Mouse (Mus musculus) brown adipose tissue, adult 24 weeks (tissue): ENCODE results near the gene Snx1. TPM values are rescaled to one million over a fixed set of nuclear protein-coding genes. Genes with fewer than 3 reads are reported as not detected.

Experiments used
- H3K27ac ChIP-seq: fragments of 200-500 bp; replicated peaks from 2 replicates; pipeline ENCODE4 v1.5.1; 2012; ENCODE audit warnings: low read depth, mild to moderate bottlenecking, low read length
- H3K4me1 ChIP-seq: fragments of 200-500 bp; 2 replicates; pipeline ENCODE4 v1.6.1; 2012; ENCODE audit warnings: low read length, mixed read lengths; ENCODE audit not compliant: control insufficient read depth, insufficient read depth, insufficient read length
- H3K4me3 ChIP-seq: fragments of 200-500 bp; 2 replicates; pipeline ENCODE4 v1.5.1; 2012; ENCODE audit warnings: low read depth, mild to moderate bottlenecking, low read length, moderate library complexity; ENCODE audit not compliant: insufficient read depth
- polyA plus RNA-seq: library from polyadenylated mRNA; stranded (reverse); fragments of >200 nt; gene quantifications from 2 replicates; pipeline ENCODE4 v1.2.4, GENCODE M21; 2012; ENCODE audit not compliant: missing spikeins, insufficient read depth, insufficient read length

The Snx1 gene
- polyA plus RNA-seq, result 35.6 and 40.3 TPM in 2 replicates

DNA sequence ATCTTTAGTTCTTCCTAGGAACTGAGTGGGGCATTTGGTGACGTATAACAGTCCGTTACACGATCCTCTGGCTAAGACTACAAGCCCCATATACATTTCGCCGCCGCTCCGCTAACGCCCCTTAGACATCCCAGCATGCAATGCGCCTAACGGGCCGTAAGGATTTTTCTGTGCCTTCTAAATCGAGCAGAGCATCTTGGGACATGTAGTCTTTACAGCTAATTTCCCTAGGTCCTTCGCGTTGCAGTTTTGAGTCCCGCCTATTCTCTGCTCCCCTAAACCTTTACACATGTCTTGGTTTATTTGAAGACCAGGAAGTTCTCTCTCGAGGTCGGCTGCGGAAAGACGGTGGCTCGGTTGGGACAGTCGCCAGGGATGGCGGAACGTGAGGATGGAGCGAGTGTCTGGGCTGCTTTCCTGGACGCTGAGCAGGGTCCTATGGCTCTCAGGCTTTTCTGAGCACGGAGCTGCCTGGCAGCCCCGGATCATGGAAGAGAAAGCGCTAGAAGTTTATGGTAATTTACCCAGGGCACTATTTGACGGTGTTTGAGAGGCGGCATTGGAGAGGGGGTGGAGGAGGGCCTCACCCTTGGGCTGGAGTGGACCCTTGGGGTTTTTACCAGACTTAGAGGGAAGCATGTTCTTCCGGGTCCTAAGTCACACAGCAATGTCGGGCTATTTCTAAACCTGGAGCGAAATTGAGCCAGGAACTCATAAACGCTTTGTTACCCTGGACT lies at the start of gene Snx1, which contains the start of gene Ciao2a:
Gene Snx1 (minus strand): TSS at position 132 of the 737 bp plus-strand sequence.
Gene Ciao2a (plus strand): TSS at position 156 of the 737 bp plus-strand sequence.
- peak within 1 kb of the TSS; percentile 75 for H3K4me3 ChIP-seq
- peak within 1 kb of the TSS; percentile 78 for H3K27ac ChIP-seq
- H3K4me1 ChIP-seq, result peaks cover 14% of the 10 kb centered on the region; the same call in 1 of the 2 replicates

DNA sequence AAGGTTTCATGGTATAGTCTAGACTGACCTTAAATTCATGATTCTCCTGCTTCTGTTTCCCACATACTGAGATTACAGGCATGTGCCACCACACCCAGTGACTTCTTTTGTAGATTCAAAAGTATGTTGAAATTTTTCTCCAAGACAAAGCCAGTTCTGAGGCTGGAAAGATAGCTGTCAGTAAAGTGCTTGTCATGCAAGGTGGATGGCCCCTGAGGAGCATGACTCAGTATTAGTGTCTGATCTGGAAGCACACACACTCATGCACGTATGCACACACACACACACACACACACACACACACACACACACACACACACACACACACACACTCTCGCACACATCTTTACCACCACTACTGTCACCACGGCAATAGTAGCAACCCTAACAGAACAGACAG lies 48.6 kb upstream of the Snx1 start:
- Histone ChIP-seq H3K27ac (no peak overlapping the region), H3K4me3 (no peak overlapping the region), H3K4me1 (no peaks in the 10 kb centered on the region)

DNA sequence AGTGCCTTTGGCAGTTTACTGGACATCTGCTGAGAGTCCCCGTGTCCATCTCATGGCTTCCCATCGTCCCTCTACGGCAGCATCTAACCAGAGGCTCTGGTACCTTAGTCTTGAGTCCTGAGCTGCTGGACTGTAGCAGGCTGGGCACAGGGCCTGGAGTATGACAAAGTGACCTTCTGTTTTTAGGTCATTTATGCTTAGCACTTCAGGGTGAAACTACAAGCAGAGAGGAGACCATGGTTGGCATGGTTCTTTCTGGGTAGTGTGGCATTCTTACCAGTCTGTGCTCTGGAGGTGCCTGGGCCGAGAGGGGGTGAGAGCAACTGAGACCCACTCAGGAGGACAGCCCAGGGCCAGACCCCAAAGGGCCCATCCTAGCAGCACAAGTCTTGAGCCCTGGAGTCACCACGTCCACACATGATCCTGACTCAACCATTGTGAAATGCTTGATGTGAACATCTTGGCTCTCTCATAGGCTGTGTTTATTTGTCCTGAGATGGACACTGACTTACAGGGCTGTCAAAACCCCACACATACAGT lies 47.0 kb upstream of the Snx1 start:
- H3K27ac ChIP-seq, result no peak overlapping the region
- no peaks in the 10 kb centered on the region for H3K4me1 ChIP-seq
- H3K4me3 ChIP-seq, result no peak overlapping the region

DNA sequence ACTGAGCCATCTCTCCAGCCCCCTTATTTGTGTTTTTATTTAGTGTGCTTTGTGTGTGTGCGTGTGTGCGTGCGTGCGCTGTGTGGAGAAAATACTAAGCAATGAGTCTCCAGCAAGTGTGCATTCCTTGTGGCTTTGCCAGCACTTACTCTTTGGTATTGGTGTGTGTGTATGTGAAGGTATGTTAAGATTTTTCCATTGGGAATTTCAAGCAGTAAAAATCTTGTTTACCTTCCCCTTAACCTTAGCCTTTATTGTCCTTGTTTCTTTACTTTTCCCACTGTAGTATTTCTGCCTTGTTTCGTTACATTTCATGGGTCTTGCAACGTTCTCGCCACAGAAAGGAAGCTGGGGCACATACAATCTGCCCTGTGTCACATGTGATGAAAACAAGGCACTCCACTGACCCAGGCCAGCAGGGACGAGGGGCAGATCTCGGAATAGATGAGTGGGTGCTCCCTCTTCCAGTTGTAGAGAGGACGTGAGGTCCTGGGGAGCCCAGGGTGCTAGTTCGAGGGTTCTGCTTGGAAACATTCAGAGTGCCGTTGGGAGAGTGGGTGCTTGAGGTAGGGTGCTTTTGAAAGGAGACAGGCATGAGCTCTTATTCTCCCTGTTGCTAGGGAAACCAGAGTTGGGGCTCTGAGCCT lies 45.0 kb upstream of the Snx1 start:
- Histone ChIP-seq H3K4me1 (no peaks in the 10 kb centered on the region), H3K27ac (no peak overlapping the region), H3K4me3 (no peak overlapping the region)

DNA sequence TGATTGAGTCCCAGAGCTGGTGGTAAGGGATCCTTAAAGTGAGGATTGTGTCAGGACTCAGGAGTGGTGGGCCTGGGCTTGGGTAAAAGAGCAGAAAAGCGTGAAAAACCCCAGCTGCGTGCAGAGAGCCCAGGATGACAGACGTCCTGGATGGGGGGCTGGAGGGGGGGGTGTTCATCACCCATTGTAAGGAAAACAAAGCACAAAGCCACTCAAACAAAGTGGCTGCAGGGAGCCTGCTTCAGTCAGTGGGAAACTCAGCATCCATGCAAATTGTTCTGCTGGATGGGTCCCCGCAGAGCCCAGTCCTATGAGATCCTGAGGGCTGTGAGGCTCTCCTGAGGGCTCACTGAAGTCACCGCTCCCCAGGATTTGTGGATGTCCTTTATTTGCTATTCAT lies 44.1 kb upstream of the Snx1 start:
- H3K4me3 ChIP-seq, result no peak overlapping the region
- H3K27ac ChIP-seq, result no peak overlapping the region
- H3K4me1 ChIP-seq, result peaks cover 3% of the 10 kb centered on the region; the same call in 1 of the 2 replicates

DNA sequence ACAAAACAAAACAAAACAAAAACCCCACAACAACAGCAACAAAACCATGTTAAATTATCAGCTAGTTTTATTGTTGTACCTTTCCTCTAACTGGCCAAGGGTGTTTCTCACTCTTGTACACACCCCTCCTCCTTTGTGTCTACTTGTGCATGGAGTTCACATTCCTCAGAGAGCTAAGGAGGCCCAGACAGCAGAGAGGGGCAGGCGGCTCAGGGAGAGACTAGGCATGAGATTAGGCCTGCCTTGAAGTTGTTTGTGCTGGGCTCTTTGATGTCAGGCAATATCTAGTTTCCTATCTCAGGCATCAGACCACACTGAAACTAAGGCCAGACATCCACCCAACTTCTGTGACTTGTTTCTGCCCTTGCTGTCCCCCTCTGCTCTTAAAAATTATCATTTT lies 41.8 kb upstream of the Snx1 start:
- H3K27ac ChIP-seq, result no peak overlapping the region
- peaks cover 3% of the 10 kb centered on the region; the same call in 1 of the 2 replicates for H3K4me1 ChIP-seq
- H3K4me3 ChIP-seq, result no peak overlapping the region

DNA sequence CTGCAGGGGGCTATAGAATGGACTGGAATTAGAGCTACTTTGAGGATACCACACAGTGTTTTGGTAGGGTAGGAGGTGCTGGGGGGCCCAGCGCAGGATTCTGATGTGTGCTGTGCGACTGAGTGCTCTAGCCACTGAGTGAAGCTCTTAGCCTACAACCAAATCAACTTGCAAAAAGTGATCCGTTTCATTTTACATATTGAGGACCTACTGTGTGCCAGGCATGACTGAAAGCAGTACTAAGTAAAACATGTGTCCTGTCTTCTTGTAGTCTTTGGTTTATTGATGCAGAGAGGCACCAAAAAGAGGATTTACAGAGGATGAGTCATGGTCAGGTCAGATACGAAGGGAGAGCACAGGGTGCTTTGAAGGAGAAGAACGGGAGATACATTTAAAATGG lies 40.8 kb upstream of the Snx1 start:
- H3K4me1 ChIP-seq, result peaks cover 3% of the 10 kb centered on the region; the same call in 1 of the 2 replicates
- no peak overlapping the region for H3K4me3 ChIP-seq
- H3K27ac ChIP-seq, result no peak overlapping the region

DNA sequence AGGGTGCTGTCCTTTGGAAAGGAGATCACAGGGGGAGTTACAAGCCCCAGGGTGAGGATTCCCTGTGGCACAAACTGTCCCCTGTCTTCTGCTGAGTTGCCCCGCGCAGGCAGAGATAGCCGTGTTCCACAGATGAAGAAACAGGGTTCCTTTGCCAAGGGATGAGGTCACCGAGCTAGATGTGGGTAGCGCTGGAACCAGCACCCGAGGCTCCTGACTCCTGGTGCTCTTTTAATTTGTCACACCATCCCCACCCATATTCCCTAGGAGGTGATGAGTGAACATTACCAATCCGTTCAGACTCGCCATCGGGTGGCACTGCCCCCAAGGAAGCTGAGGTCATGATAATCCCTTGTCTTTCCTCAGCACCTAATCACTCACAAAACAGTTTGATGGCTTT lies 36.6 kb upstream of the Snx1 start:
- peaks cover 7% of the 10 kb centered on the region for H3K4me1 ChIP-seq
- no peak overlapping the region for H3K27ac ChIP-seq

DNA sequence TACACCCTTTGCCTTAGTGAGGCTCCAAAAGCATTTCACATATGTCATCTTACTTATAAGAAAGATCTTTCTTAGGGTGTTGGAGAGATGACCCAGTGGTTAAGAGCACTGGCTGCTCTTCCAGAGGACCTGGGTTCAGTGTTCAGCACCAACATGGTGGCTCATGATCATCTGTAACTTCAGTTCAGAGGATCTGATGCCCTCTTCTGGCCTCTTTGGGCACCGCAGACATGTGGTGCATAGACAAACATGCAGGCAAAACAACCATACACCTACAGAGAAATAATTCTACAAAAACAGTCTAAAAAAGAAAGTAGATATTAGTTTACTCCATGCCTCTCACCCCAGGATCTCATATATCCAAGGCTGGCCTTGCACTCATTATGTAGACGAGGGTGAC lies 33.8 kb upstream of the Snx1 start:
- H3K4me3 ChIP-seq, result no peak overlapping the region
- H3K27ac ChIP-seq, result no peak overlapping the region
- peaks cover 4% of the 10 kb centered on the region for H3K4me1 ChIP-seq

More for the DNA sequence above, 36.6 kb upstream of the Snx1 start:
- H3K4me3 ChIP-seq, result no peak overlapping the region

DNA sequence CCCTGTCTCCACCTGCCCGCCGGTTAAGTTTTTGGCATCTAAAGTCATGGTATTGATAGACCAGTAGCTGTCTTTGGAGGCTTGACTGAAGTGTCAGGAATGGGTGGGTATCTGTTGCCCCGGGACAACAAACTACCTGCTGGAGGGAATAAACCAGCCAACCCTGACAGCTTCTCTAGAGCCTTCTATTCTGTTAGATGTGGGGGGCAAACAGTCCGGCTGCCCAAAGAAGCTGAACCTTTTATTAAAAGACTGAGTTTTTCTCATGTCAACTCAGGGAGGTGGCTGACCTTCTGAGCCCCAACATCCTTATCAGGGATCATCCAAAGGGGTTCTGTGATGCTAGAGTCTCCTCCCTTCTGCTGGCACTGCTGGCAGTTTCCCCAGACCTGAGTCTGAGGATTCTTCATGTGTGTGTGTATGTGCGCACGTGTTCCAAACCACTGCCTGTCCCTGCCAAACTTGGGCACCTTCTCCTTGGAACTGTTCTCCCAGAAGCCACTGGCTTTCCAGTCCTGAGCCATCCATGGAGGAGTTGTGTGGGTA lies 32.6 kb upstream of the Snx1 start:
- Histone ChIP-seq H3K27ac (peak overlapping the region; percentile 23; the same call in 1 of the 2 replicates), H3K4me3 (peak overlapping the region; percentile 74), H3K4me1 (peaks cover 4% of the 10 kb centered on the region)

DNA sequence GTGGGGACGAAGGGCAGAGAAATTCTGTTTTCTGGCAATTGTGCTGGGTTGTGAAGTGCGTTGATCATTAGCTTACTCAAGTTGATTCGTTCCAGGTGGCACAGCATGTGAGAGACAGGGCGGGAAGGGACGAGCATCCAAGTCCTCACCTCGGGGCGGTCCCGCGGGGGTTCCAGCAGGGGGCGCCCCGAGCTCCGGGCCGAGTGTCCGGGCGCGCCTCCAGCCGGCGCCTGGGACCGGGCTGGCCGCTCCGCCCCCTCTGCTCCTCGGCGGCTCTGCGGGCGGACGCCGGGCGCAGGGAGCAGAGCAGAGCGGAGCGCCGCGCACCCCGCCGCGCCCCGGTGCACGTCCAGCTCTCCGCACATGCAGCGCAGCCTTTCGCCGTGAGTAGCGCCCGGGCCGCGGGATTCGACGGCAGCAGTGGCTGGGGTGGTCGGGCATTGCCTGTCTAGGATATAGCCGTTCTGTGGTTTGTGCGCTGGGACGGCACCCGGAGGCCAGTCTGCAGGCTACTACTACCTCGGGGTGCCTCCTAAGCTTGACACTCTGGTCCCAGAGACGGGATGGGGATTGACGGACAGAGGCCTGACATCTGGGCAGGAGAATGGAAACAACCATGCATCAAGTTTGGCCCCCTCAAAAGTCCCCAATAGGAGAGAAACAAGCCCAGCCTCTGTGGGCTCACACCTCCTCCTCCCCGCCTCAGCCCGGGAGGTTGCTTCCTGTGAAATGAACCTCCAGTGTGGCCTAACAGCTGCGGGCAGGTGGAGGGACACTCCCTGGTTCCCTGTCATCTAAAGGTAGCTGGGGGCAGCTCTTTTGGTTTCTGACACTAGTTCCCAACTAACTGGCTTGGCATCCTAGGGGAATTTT lies 31.8 kb upstream of the Snx1 start, which contains the start of gene Dapk2:
Gene Dapk2 (plus strand): TSS at position 266 of the 873 bp plus-strand sequence.
- H3K4me3 ChIP-seq, result peak within 1 kb of the TSS; percentile 74
- H3K4me1 ChIP-seq, result peaks cover 4% of the 10 kb centered on the region
- H3K27ac ChIP-seq, result peak within 1 kb of the TSS; percentile 40

DNA sequence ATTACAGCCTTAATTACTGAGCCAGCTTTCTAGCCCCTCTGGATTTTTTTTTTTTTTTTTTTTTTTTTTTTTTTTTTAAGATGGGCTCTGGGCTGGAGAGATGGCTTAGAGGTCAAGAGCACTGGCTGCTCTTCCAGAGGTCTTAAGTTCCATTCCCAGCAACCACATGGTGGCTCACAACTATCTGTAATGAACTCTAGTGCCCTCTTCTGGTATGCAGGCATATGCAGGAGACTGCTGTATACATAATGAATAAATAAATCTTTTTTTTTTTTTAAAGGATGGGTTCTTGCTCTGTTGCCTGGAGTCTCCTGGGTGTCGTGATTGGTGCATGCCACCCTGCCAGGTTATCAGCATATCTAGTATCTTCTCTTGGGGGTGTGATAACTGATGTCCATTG lies 29.1 kb upstream of the Snx1 start:
- no peak overlapping the region for H3K27ac ChIP-seq
- H3K4me3 ChIP-seq, result no peak overlapping the region
- peaks cover 4% of the 10 kb centered on the region; the same call in 1 of the 2 replicates for H3K4me1 ChIP-seq

DNA sequence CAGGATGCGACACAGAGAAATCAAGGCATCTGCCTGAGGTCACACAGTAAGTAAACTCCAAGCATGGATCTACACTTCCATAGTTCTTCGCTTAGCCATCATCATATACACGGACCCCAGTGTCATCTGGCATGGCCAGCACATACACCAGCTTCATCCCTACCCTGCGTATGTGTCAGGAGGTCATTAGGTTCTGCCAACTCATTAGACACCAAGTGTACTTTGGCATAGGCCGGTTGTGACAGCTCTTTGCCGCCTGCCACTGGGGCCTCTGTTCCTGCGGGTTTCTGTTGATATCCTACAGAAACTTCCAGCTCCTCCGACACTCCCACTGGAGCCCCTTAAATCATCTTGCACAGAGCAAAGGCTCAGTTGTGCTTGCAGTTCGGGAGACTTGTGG lies 27.6 kb upstream of the Snx1 start:
- no peak overlapping the region for H3K27ac ChIP-seq
- H3K4me1 ChIP-seq, result peaks cover under 1% of the 10 kb centered on the region; the same call in 1 of the 2 replicates
- no peak overlapping the region for H3K4me3 ChIP-seq

DNA sequence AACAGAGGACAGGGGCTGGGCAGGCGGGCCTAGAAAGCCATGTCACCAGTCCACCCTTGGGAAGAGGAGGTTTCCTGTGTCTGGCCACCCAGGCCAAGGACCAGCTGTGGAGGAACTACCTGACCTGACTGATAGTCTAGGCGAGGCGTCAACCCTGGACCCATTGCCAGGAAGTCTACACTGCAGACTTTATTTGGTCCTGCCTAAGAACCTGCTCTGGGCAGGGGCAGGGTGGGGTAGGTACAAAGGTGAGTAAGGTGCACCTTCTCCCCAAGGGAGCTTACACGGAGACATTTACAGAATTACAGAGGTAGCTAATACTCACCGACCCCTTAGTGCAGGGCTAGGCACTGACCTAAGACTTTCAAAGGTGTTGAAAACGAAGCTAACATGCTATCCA lies 27.2 kb upstream of the Snx1 start:
- Histone ChIP-seq H3K4me1 (no peaks in the 10 kb centered on the region), H3K4me3 (no peak overlapping the region), H3K27ac (no peak overlapping the region)
